Mouse (Mus musculus): ENCODE data around the gene Gm20388. TPM values are rescaled to one million over a fixed set of nuclear protein-coding genes. Genes with fewer than 3 reads are reported as not detected.

The Gm20388 gene
- total RNA-seq, 2 experiments from 2014 or later, result 6.8 to 7.8 TPM

- DNase-seq, result no peak
- intact Hi-C loops (cut with DNase I), result no loop called here
These were observed 230.1 kb downstream of the Gm20388 start for GRCm38 (mm10) chr8:120140769-120141168.

GRCm38 (mm10) chr8:120143911-120144651 lies 233.4 kb downstream of the Gm20388 start:
- intact Hi-C loops (cut with DNase I), result no loop called here

GRCm38 (mm10) chr8:120144652-120145301 lies 234.1 kb downstream of the Gm20388 start:
- intact Hi-C loops (cut with DNase I), result no loop called here
- no peak for DNase-seq

More at GRCm38 (mm10) chr8:120143911-120144651, 233.4 kb downstream of the Gm20388 start:
- no peak for DNase-seq

- no peak for DNase-seq
- intact Hi-C loops (cut with DNase I), result no loop called here
These were observed 235.4 kb downstream of the Gm20388 start for GRCm38 (mm10) chr8:120146051-120146450.

GRCm38 (mm10) chr8:120150028-120150427 lies 239.4 kb downstream of the Gm20388 start:
- DNase-seq, result no peak
- intact Hi-C loops (cut with DNase I), result no loop called here

- DNase-seq, result no peak
- intact Hi-C loops (cut with DNase I), result no loop called here
These were observed 240.5 kb downstream of the Gm20388 start for GRCm38 (mm10) chr8:120151151-120151550.

- DNase-seq, result no peak
- intact Hi-C loops (cut with DNase I), result no loop called here
These were observed 242.0 kb downstream of the Gm20388 start for GRCm38 (mm10) chr8:120152636-120153035.

- intact Hi-C loops (cut with DNase I), result no loop called here
- DNase-seq, result no peak
These were observed 249.7 kb downstream of the Gm20388 start for GRCm38 (mm10) chr8:120160366-120160765.

GRCm38 (mm10) chr8:120161658-120162403 lies 251.2 kb downstream of the Gm20388 start:
- DNase-seq, result no peak
- intact Hi-C loops (cut with DNase I), result no loop called here

- intact Hi-C loops (cut with DNase I), result no loop called here
- no peak for DNase-seq
These were observed 251.7 kb downstream of the Gm20388 start for GRCm38 (mm10) chr8:120162404-120162752.

- intact Hi-C loops (cut with DNase I), result no loop called here
These were observed 252.7 kb downstream of the Gm20388 start for GRCm38 (mm10) chr8:120163376-120163775.

GRCm38 (mm10) chr8:120164026-120164425 lies 253.4 kb downstream of the Gm20388 start:
- intact Hi-C loops (cut with DNase I), result no loop called here
- no peak for DNase-seq

More at GRCm38 (mm10) chr8:120163376-120163775, 252.7 kb downstream of the Gm20388 start:
- no peak for DNase-seq

- intact Hi-C loops (cut with DNase I), result no loop called here
These were observed 256.5 kb downstream of the Gm20388 start for GRCm38 (mm10) chr8:120167136-120167535.

GRCm38 (mm10) chr8:120167821-120168220 lies 257.2 kb downstream of the Gm20388 start:
- intact Hi-C loops (cut with DNase I), result no loop called here
- DNase-seq, result no peak

More at GRCm38 (mm10) chr8:120167136-120167535, 256.5 kb downstream of the Gm20388 start:
- no peak for DNase-seq

GRCm38 (mm10) chr8:120169119-120169518 lies 258.5 kb downstream of the Gm20388 start:
- intact Hi-C loops (cut with DNase I), result no loop called here
- DNase-seq, result no peak

GRCm38 (mm10) chr8:120173195-120173594 lies 262.6 kb downstream of the Gm20388 start:
- intact Hi-C loops (cut with DNase I), result loop anchor here (10.0 kb wide), 1 partner anchor 432 kb away; no protein-coding TSS in a partner anchor
- DNase-seq, result no peak

GRCm38 (mm10) chr8:120174606-120175005 lies 264.0 kb downstream of the Gm20388 start:
- DNase-seq, result no peak
- intact Hi-C loops (cut with DNase I), result loop anchor here (5.0 to 10.0 kb wide), 3 partner anchors 38 to 430 kb away; no protein-coding TSS in a partner anchor

- intact Hi-C loops (cut with DNase I), result loop anchor here (5.0 to 10.0 kb wide), 3 partner anchors 36 to 428 kb away; no protein-coding TSS in a partner anchor
- DNase-seq, result no peak
These were observed 266.0 kb downstream of the Gm20388 start for GRCm38 (mm10) chr8:120176605-120177004.

- intact Hi-C loops (cut with DNase I), result loop anchor here (2.0 to 10.0 kb wide), 4 partner anchors 35 to 427 kb away; no protein-coding TSS in a partner anchor
- no peak for DNase-seq
These were observed 266.9 kb downstream of the Gm20388 start, which contains the start of gene Fam92b for GRCm38 (mm10) chr8:120177318-120178123. Fam92b (minus strand) TSS chr8:120177466.

- intact Hi-C loops (cut with DNase I), result loop anchor here (2.0 to 10.0 kb wide), 4 partner anchors 34 to 427 kb away; no protein-coding TSS in a partner anchor
- DNase-seq, result no peak
These were observed 267.5 kb downstream of the Gm20388 start for GRCm38 (mm10) chr8:120178124-120178514.
